Mouse (Mus musculus) olfactory bulb, adult 2 months (tissue): ENCODE data around the gene Tnpo3.

ENCODE experiments used
- CTCF ChIP-seq: fragments of 200-500 bp; IDR thresholded peaks from 2 replicates; pipeline ENCODE4 v1.5.1; 2012; ENCODE audit warnings: low read depth, mild to moderate bottlenecking, low read length, moderate library complexity; ENCODE audit not compliant: insufficient read depth
- POLR2A ChIP-seq: fragments of 200-500 bp; IDR thresholded peaks from 2 replicates; pipeline ENCODE4 v1.6.1; 2012; ENCODE audit warnings: mild to moderate bottlenecking, low read depth, low read length, moderate library complexity; ENCODE audit not compliant: insufficient read depth

DNA sequence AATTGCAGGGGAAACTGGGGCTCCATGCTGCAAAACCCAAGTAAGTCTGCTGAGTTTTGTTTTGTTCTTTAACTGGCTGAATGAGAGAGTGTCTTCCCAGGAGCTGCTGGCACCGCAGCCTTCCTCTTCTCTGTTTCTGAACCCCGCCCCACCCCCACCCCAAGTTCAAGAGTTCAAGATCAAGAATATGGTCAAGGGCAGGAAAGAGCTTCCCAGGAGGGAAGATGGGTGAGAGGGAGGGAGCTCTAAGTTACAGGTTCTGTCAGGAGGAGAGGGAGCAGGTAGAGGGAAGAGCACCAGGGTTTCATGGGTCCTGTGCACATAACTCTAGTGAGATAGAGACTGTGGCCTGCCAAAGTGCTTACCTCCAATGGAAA is 80.3 kb downstream of the Tnpo3 start:
- TF ChIP-seq POLR2A, result no peak
- TF ChIP-seq CTCF, result no peak
